Mouse (Mus musculus) olfactory bulb, adult 2 months (tissue): ENCODE data around the gene Krt7.

Source experiments
- CTCF ChIP-seq: fragments of 200-500 bp; IDR thresholded peaks from 2 replicates; pipeline ENCODE4 v1.5.1; 2012; ENCODE audit warnings: low read depth, mild to moderate bottlenecking, low read length, moderate library complexity; ENCODE audit not compliant: insufficient read depth
- POLR2A ChIP-seq: fragments of 200-500 bp; IDR thresholded peaks from 2 replicates; pipeline ENCODE4 v1.6.1; 2012; ENCODE audit warnings: mild to moderate bottlenecking, low read depth, low read length, moderate library complexity; ENCODE audit not compliant: insufficient read depth

DNA sequence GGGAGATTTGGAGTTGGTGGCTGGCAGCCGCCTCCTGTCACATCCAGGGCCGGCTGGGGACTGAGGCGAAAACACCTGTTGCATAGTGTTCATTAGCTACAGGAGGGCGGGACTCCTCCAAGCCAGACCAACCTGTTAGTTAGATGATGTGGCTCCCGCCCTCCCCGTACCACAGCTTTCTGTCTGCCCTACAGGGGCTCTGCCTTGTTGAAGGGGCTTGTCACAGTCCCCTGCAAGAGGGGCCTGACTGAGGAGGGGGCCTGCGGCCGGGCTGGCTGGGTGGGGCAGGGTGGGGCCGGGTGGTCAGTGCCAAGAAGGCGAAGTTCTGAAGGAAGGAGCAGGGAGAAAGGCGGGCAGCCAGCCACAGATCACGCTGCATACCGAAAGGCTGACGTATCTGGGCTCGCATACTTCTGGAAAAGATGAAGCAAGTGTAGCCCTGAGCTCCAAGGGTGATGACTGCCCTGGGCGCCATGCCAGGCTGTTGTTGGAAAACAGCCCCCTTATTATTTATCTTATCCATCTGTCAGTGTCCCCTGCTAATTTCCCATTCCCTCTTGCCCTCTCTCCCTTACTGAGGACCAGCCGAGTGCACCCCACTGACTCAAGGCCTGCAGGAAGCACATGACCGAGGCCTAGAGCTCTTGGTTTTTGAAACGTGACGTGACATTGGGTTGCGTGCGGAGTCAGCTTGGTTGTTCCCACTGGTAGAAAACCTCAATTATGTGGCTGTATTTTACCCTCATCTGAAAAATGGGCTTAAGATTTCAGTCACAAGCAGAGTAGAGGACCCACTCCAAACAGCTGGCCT lies 40.5 kb upstream of the Krt7 start, which contains the start of gene Krt80:
- TF ChIP-seq CTCF (no peak), POLR2A (no peak)
